Mouse (Mus musculus) lung, adult 2 months (tissue): ENCODE data around the gene Cep89.

Source experiments
- CTCF ChIP-seq: fragments of 200-500 bp; IDR thresholded peaks from 2 replicates; pipeline ENCODE4 v1.5.1; 2011; ENCODE audit warnings: mild to moderate bottlenecking, low read length, control low read depth; ENCODE audit not compliant: insufficient read depth
- POLR2A ChIP-seq: fragments of 200-500 bp; IDR thresholded peaks from 2 replicates; pipeline ENCODE4 v1.6.1; 2011; ENCODE audit warnings: low read depth, mild to moderate bottlenecking, control low read depth, low read length, borderline replicate concordance; ENCODE audit errors: extremely low read depth

DNA sequence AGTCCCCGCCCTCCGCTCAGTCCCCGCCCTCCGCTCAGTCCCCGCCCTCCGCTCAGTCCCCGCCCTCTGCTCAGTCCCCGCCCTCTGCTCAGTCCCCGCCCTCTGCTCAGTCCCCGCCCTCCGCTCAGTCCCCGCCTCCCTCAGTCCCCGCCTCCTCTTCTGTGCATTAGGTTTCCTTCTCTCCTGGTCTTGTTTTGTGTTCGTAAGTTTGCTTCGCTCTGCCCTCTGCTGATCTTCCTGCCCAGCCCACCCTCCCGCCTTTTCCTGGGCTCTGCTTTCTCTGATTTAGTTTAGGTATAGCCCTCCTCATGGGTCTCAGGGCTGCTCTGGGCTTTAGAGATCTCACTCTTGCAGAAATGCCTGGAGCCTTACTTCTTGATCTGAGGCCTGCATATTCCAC is 15.0 kb upstream of the Cep89 start:
- TF ChIP-seq CTCF = no peak
- no peak for TF ChIP-seq POLR2A
